Comparison of ENCODE assay signal across 10 mouse cellular contexts in the genomic region with DNA sequence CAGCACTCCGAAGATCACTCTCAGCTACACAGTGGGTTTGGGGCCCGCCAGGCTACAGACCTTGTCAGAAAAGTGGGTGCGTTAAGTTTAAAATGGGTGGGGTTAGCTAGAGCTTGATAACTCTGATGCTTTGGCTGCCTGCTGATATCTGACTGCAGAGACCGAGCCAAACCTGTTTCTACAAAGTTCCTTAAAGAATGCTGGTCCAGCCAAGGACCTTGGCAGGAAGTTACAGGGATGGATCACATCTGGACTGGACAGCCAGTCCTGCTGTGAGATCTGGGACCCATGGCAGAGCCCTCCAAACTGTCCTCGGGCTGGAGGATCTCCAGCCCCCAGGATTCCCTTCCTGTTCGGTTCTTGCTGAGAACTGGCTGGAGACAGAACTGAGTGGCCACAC. TPM values are rescaled to one million over a fixed set of nuclear protein-coding genes. Genes with fewer than 3 reads are reported as not detected.
A peak's percentile ranks its signal among the peaks of the same experiment; 100 is the strongest.
DNase-seq lines count a peak whose midpoint lies in the region; ATAC-seq lines count a peak whose summit lies in the region.
"Had no signal": no experiment of that assay in that cellular context is flagged by ENCODE, and none has a peak within 500 bp of the region (broad histone marks: within the 10 kb centered on the region; RNA-seq: fewer than 3 reads in every experiment).

No protein-coding gene starts in this region.

- 0 out of 2 replicates have a peak overlapping the region, but pooled peaks have one; percentile 8 for H3K4me2 ChIP-seq in kidney, embryonic 16.5 days (replicated peaks; ENCODE audit: low read depth, low read length)
- H3K4me2 ChIP-seq in embryonic facial prominence, embryonic 15.5 days (replicated peaks): no peak overlapping the region
- no peak overlapping the region for H3K4me2 ChIP-seq in forebrain, embryonic 15.5 days (replicated peaks)
- H3K4me2 ChIP-seq: midbrain, embryonic 13.5 days had no signal

- no peaks in the 10 kb centered on the region for H3K36me3 ChIP-seq in kidney, embryonic 16.5 days (ENCODE audit: insufficient read depth, low read length)
- no peaks in the 10 kb centered on the region for H3K36me3 ChIP-seq in embryonic facial prominence, embryonic 15.5 days
- H3K36me3 ChIP-seq in forebrain, embryonic 15.5 days: no peaks in the 10 kb centered on the region
- H3K36me3 ChIP-seq: midbrain, embryonic 13.5 days had no signal

- H3K4me1 ChIP-seq in kidney, embryonic 16.5 days (ENCODE audit: insufficient read depth, low read length): peaks cover 42% of the 10 kb centered on the region
- peaks cover 34% of the 10 kb centered on the region for H3K4me1 ChIP-seq in embryonic facial prominence, embryonic 15.5 days
- peaks cover 14% of the 10 kb centered on the region; the same call in 1 of the 2 replicates for H3K4me1 ChIP-seq in forebrain, embryonic 15.5 days

- peak overlapping the region; percentile 59 for H3K27ac ChIP-seq in kidney, embryonic 16.5 days (ENCODE audit: low read length)
- H3K27ac ChIP-seq in embryonic facial prominence, embryonic 15.5 days (replicated peaks): 0 out of 2 replicates have a peak overlapping the region, but pooled peaks have one; percentile 0
- no peak overlapping the region for H3K27ac ChIP-seq in forebrain, embryonic 15.5 days (replicated peaks)
- H3K27ac ChIP-seq: midbrain, embryonic 13.5 days had no signal

- peak; percentile 14; the same call in 1 of the 2 replicates for ATAC-seq in kidney, embryonic 16.5 days (ENCODE audit: low FRiP score, low TSS enrichment)
- ATAC-seq in embryonic facial prominence, embryonic 15.5 days (ENCODE audit: insufficient number of reproducible peaks, low FRiP score, low TSS enrichment, low read depth): no peak; the same call in 1 of the 2 replicates
- ATAC-seq in forebrain, embryonic 15.5 days (replicated peaks): no peak
- ATAC-seq: midbrain, embryonic 13.5 days had no signal

- DNase-seq in kidney, adult 9 months: no peak
- DNase-seq in heart, postnatal 14 days: peak; percentile 49
- DNase-seq in lung, postnatal 10 days: peak; percentile 58
- DNase-seq in cerebellum, adult 18-20 months: no peak
- no peak for DNase-seq in left cerebral cortex, adult 8-10 months (ENCODE audit: low spot score in 2 of 2)
- DNase-seq: right cerebral cortex, postnatal 14 days had no signal

- H3K9ac ChIP-seq in kidney, embryonic 16.5 days (replicated peaks; ENCODE audit: low read length): 0 out of 2 replicates have a peak overlapping the region, but pooled peaks have one; percentile 15
- H3K9ac ChIP-seq in embryonic facial prominence, embryonic 15.5 days: no peak overlapping the region
- no peak overlapping the region for H3K9ac ChIP-seq in forebrain, embryonic 15.5 days (replicated peaks)
- H3K9ac ChIP-seq: midbrain, embryonic 13.5 days had no signal

- no peaks in the 10 kb centered on the region for H3K27me3 ChIP-seq in kidney, embryonic 16.5 days (ENCODE audit: insufficient read depth, low read length)
- H3K27me3 ChIP-seq in embryonic facial prominence, embryonic 15.5 days: no peaks in the 10 kb centered on the region
- peaks cover 10% of the 10 kb centered on the region; the same call in 1 of the 2 replicates for H3K27me3 ChIP-seq in forebrain, embryonic 15.5 days

- intact Hi-C loops in heart, postnatal 14 days (cut with DNase I): no loop called here

- no peak overlapping the region for H3K4me3 ChIP-seq in kidney, embryonic 16.5 days (ENCODE audit: low read length)
- H3K4me3 ChIP-seq in embryonic facial prominence, embryonic 15.5 days (replicated peaks): no peak overlapping the region
- no peak overlapping the region for H3K4me3 ChIP-seq in forebrain, embryonic 15.5 days
- H3K4me3 ChIP-seq: midbrain, embryonic 13.5 days had no signal

- H3K9me3 ChIP-seq in kidney, embryonic 16.5 days (ENCODE audit: low read length): no peaks in the 10 kb centered on the region
- no peaks in the 10 kb centered on the region for H3K9me3 ChIP-seq in embryonic facial prominence, embryonic 15.5 days (replicated peaks)
- H3K9me3 ChIP-seq in forebrain, embryonic 15.5 days: no peaks in the 10 kb centered on the region
- H3K9me3 ChIP-seq: midbrain, embryonic 13.5 days had no signal

- 53% methylated on average over 6 of the region's 6 CpGs for WGBS in kidney, embryonic 16.5 days
- 48% methylated on average over 6 of the region's 6 CpGs for WGBS in embryonic facial prominence, embryonic 15.5 days
- WGBS in forebrain, embryonic 15.5 days: 83% methylated on average over 6 of the region's 6 CpGs

RNA-seq across cellular contexts. Expression of a gene that starts 18.3 kb away (rescaled TPM):
- 41.6 and 42.7 TPM in 2 replicates for polyA plus RNA-seq in kidney, embryonic 16.5 days (2015; fragmentation: Nextera tagmentation; extraction: Ambion mirVana)
- 18.3 and 20.2 TPM in 2 replicates for polyA plus RNA-seq in embryonic facial prominence, embryonic 15.5 days (2015; fragmentation: Nextera tagmentation; extraction: Ambion mirVana)
- total RNA-seq in heart, postnatal 14 days (2021): 10 to 100 TPM; 12.0 to 12.7 TPM
- 1 to 10 TPM; 5.0 to 6.8 (median 5.4) TPM for total RNA-seq in left cerebral cortex, adult 8-10 months (2022)
- 6.5 and 6.6 TPM in 2 replicates for polyA plus RNA-seq in forebrain, embryonic 15.5 days (2015; fragmentation: Nextera tagmentation; extraction: Ambion mirVana)

RNA-seq across cellular contexts. Expression of a gene that starts 51.0 kb away (rescaled TPM):
- polyA plus RNA-seq in kidney, embryonic 16.5 days (2015; fragmentation: Nextera tagmentation; extraction: Ambion mirVana): 0.74 and 1.0 TPM in 2 replicates
- polyA plus RNA-seq in embryonic facial prominence, embryonic 15.5 days (2015; fragmentation: Nextera tagmentation; extraction: Ambion mirVana): 7.8 and 9.0 TPM in 2 replicates
- total RNA-seq in heart, postnatal 14 days (2021): under 1 TPM; 0.17 to 0.48 TPM
- total RNA-seq in left cerebral cortex, adult 8-10 months (2022): 10 to 100 TPM in 1 of 4 experiments, 1 to 10 TPM in 3; 6.4 to 11.9 (median 8.2) TPM
- polyA plus RNA-seq in forebrain, embryonic 15.5 days (2015; fragmentation: Nextera tagmentation; extraction: Ambion mirVana): 1.5 and 3.7 TPM in 2 replicates

Comparison
In these comparisons a context has a peak if more than half of its experiments do, and no peak if none do; other contexts are left out.
1. DNase-seq: peak in heart, postnatal 14 days (2 of 2) and lung, postnatal 10 days (single experiment); none in kidney, adult 9 months (single experiment), cerebellum, adult 18-20 months (0 of 2) and left cerebral cortex, adult 8-10 months (0 of 2).